Mouse (Mus musculus) MEL (cell line): ENCODE results near the gene Pabpn1l.

Experiments used
- CTCF ChIP-seq, 3 experiments: IDR thresholded peaks in 2 of 3; conservative IDR thresholded peaks in 1 of 3; 2 replicates each; pipeline ENCODE4 v1.5.1; 2011 to 2012; ENCODE audit warnings: low read length in 3 of 3, low read depth in 2 of 3, mild to moderate bottlenecking in 2 of 3, improper control_type of control experiment in 1 of 3, inconsistent platforms in 1 of 3, mixed read lengths in 1 of 3, moderate library complexity in 1 of 3; ENCODE audit not compliant: control insufficient read depth in 1 of 3, insufficient read depth in 1 of 3, poor library complexity in 1 of 3, severe bottlenecking in 1 of 3
- EP300 ChIP-seq, 2 experiments: IDR thresholded peaks; 2 replicates each; pipeline ENCODE4 v1.6.1; 2011; ENCODE audit warnings: improper control_type of control experiment in 2 of 2, low read length in 2 of 2, low read depth in 1 of 2, mild to moderate bottlenecking in 1 of 2
- MXI1 ChIP-seq: IDR thresholded peaks from 2 replicates; pipeline ENCODE4 v1.6.1; 2011; ENCODE audit warnings: mild to moderate bottlenecking, low read depth, low read length, improper control_type of control experiment
- POLR2AphosphoS5 ChIP-seq: IDR thresholded peaks from 2 replicates; pipeline ENCODE4 v1.6.1; 2012; ENCODE audit warnings: low read depth, borderline replicate concordance, mild to moderate bottlenecking, inconsistent platforms, low read length, moderate library complexity, mixed read lengths
- TCF12 ChIP-seq: IDR thresholded peaks from 2 replicates; pipeline ENCODE4 v1.6.1; 2014; ENCODE audit warnings: low read depth, mild to moderate bottlenecking, inconsistent platforms, low read length, improper control_type of control experiment, moderate library complexity

DNA sequence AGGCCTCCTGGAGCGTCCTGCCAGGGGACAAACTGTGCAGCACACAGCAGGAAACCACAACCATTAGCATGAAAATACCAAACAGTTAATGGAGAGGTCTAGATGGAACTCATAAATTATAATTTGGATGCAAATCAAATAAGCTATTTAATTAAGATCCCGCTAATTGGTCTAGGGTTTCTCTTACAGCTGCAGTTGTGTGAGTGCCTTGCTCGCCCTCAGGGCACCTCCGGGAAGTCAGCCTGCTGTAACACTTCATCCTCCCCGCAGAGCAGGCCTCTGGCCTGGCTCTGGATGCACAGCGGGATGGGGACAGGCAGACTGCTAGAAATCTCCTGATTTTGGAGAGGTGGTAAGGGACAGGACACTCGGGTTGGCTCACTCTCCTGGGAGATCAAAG lies 36.4 kb downstream of the Pabpn1l start:
- no peak for TF ChIP-seq EP300 (IDR thresholded peaks at IDR 0.05; ENCODE audit: low read depth in 1 of 2, low read length in 2 of 2)
- TF ChIP-seq CTCF (IDR thresholded peaks at IDR 0.05 in 2 of 3, conservative IDR thresholded peaks at IDR 0.05 in 1 of 3; ENCODE audit: control insufficient read depth in 1 of 3, insufficient read depth in 1 of 3, low read depth in 2 of 3, low read length in 3 of 3, poor library complexity in 1 of 3, severe bottlenecking in 1 of 3), result no peak
- no peak for TF ChIP-seq POLR2AphosphoS5
- TF ChIP-seq TCF12, result no peak
- TF ChIP-seq MXI1, result no peak
